19 mouse cellular contexts compared by ENCODE assay signal in the genomic region with DNA sequence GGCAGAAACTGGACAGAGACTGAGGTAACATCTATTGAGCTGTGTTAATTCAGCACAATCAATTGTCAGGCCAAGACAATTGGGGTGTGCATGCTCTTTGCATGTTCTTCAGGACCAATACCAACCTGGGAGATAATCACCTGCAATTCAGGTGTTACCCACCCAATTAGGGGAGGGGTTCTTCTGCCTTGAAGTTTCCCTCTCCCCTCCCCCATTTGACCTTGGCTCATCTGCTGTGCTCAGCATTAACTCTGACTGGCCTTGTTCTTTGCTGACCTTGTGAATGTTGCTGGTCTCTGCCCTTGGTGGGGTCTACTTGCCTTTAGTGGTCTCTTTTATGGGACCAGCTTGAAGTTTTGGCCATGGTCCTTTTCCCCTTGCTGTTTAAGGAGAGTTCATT. TPM values are rescaled to one million over a fixed set of nuclear protein-coding genes. Genes with fewer than 3 reads are reported as not detected.
A peak's percentile ranks its signal among the peaks of the same experiment; 100 is the strongest.
DNase-seq lines count a peak whose midpoint lies in the region; ATAC-seq and TF ChIP-seq lines count a peak whose summit lies in the region.
"Had no signal": no experiment of that assay in that cellular context is flagged by ENCODE, and none has a peak within 500 bp of the region (broad histone marks: within the 10 kb centered on the region; RNA-seq: fewer than 3 reads in every experiment).

No protein-coding gene starts in this region.

- H3K27ac ChIP-seq in forebrain, embryonic 11.5 days (ENCODE audit: low read depth, low read length), result no peak overlapping the region
- H3K27ac ChIP-seq in forebrain, embryonic 14.5 days (ENCODE audit: low read depth, low read length), result no peak overlapping the region
- H3K27ac ChIP-seq in heart, embryonic 13.5 days (replicated peaks), result peak overlapping the region; percentile 48
- peak overlapping the region; percentile 92; the same call in 1 of the 2 replicates for H3K27ac ChIP-seq in layer of hippocampus, adult 2 months
- H3K27ac ChIP-seq in intestine, embryonic 16.5 days (ENCODE audit: low read length), result 0 out of 2 replicates have a peak overlapping the region, but pooled peaks have one; percentile 46
- H3K27ac ChIP-seq: embryonic facial prominence, embryonic 10.5 days; forebrain, embryonic 13.5 days; hindbrain, embryonic 12.5 days; limb, embryonic 15.5 days; liver, embryonic 15.5 days; midbrain, embryonic 13.5 days; neural tube, embryonic 12.5 days had no signal

- H3K27me3 ChIP-seq in forebrain, embryonic 11.5 days (ENCODE audit: control insufficient read depth, insufficient read depth, low read length), result no peaks in the 10 kb centered on the region
- no peaks in the 10 kb centered on the region for H3K27me3 ChIP-seq in forebrain, embryonic 14.5 days (replicated peaks; ENCODE audit: control insufficient read depth, insufficient read depth, low read length)
- no peaks in the 10 kb centered on the region for H3K27me3 ChIP-seq in heart, embryonic 13.5 days (replicated peaks)
- H3K27me3 ChIP-seq in intestine, embryonic 16.5 days (replicated peaks; ENCODE audit: control insufficient read depth, insufficient read depth, low read length), result no peaks in the 10 kb centered on the region
- H3K27me3 ChIP-seq: forebrain, embryonic 13.5 days; hindbrain, embryonic 12.5 days; limb, embryonic 15.5 days; liver, embryonic 15.5 days; midbrain, embryonic 13.5 days; neural tube, embryonic 12.5 days had no signal

- ATAC-seq in forebrain, embryonic 11.5 days (replicated peaks; ENCODE audit: low FRiP score), result no peak
- ATAC-seq in forebrain, embryonic 14.5 days, result no peak
- ATAC-seq in heart, embryonic 13.5 days (ENCODE audit: extremely low read depth, insufficient number of reproducible peaks, low FRiP score, low TSS enrichment), result no peak
- ATAC-seq in intestine, embryonic 16.5 days, result no peak
- ATAC-seq: CD4-positive, CD25-positive, alpha-beta regulatory T cell, adult 4 months; forebrain, embryonic 13.5 days; midbrain, embryonic 13.5 days had no signal

- 0 out of 2 replicates have a peak, but pooled peaks cover 2% of the 10 kb centered on the region for H3K4me1 ChIP-seq in forebrain, embryonic 11.5 days (replicated peaks; ENCODE audit: control insufficient read depth, insufficient read depth, low read length)
- H3K4me1 ChIP-seq in forebrain, embryonic 14.5 days (ENCODE audit: control insufficient read depth, insufficient read depth, low read length), result no peaks in the 10 kb centered on the region
- H3K4me1 ChIP-seq in heart, embryonic 13.5 days, result peaks cover 37% of the 10 kb centered on the region
- H3K4me1 ChIP-seq in intestine, embryonic 16.5 days (ENCODE audit: control insufficient read depth, insufficient read depth, low read length), result peaks cover 26% of the 10 kb centered on the region

- no peak for TF ChIP-seq CTCF in layer of hippocampus, adult 2 months (conservative IDR thresholded peaks at IDR 0.05)

- no peak overlapping the region for H3K4me3 ChIP-seq in forebrain, embryonic 11.5 days (ENCODE audit: low read depth, low read length)
- H3K4me3 ChIP-seq in forebrain, embryonic 14.5 days (ENCODE audit: low read depth, low read length), result no peak overlapping the region
- no peak overlapping the region for H3K4me3 ChIP-seq in heart, embryonic 13.5 days
- H3K4me3 ChIP-seq in layer of hippocampus, adult 2 months, result no peak overlapping the region
- no peak overlapping the region for H3K4me3 ChIP-seq in intestine, embryonic 16.5 days (ENCODE audit: low read length)
- H3K4me3 ChIP-seq: embryonic facial prominence, embryonic 10.5 days; forebrain, embryonic 13.5 days; hindbrain, embryonic 12.5 days; limb, embryonic 15.5 days; liver, embryonic 15.5 days; midbrain, embryonic 13.5 days; neural tube, embryonic 12.5 days had no signal

- DNase-seq in forebrain, embryonic 11.5 days (ENCODE audit: low spot score), result peak; percentile 19
- no peak for DNase-seq in forebrain, embryonic 14.5 days (ENCODE audit: low spot score)
- DNase-seq in heart, postnatal 4 days, result no peak
- DNase-seq in layer of hippocampus, adult 2 months (ENCODE audit: low spot score in 2 of 2), result no peak
- no peak for DNase-seq in layer of hippocampus, adult 8-10 months (ENCODE audit: low spot score in 2 of 2)
- no peak for DNase-seq in embryo, embryonic 10 days (ENCODE audit: low spot score)
- DNase-seq: cerebellum, adult 2 months; gastrocnemius, postnatal 25 days; thymus, postnatal 36 days had no signal

- H3K36me3 ChIP-seq in forebrain, embryonic 11.5 days (ENCODE audit: control insufficient read depth, insufficient read depth, low read length), result no peaks in the 10 kb centered on the region
- H3K36me3 ChIP-seq in forebrain, embryonic 14.5 days (ENCODE audit: control insufficient read depth, insufficient read depth, low read length), result no peaks in the 10 kb centered on the region
- no peaks in the 10 kb centered on the region for H3K36me3 ChIP-seq in heart, embryonic 13.5 days
- no peaks in the 10 kb centered on the region for H3K36me3 ChIP-seq in intestine, embryonic 16.5 days (ENCODE audit: control insufficient read depth, insufficient read depth, low read length)
- H3K36me3 ChIP-seq: embryonic facial prominence, embryonic 10.5 days; hindbrain, embryonic 12.5 days; limb, embryonic 15.5 days; liver, embryonic 15.5 days; midbrain, embryonic 13.5 days; neural tube, embryonic 12.5 days had no signal

- no peak overlapping the region for H3K9ac ChIP-seq in forebrain, embryonic 11.5 days (ENCODE audit: low read length)
- H3K9ac ChIP-seq in forebrain, embryonic 14.5 days (ENCODE audit: low read length), result no peak overlapping the region
- no peak overlapping the region for H3K9ac ChIP-seq in heart, embryonic 13.5 days
- H3K9ac ChIP-seq in intestine, embryonic 16.5 days (ENCODE audit: low read depth, low read length), result no peak overlapping the region
- H3K9ac ChIP-seq: forebrain, embryonic 13.5 days; hindbrain, embryonic 12.5 days; limb, embryonic 15.5 days; liver, embryonic 15.5 days; midbrain, embryonic 13.5 days; neural tube, embryonic 12.5 days had no signal

- no peak overlapping the region for H3K4me2 ChIP-seq in forebrain, embryonic 11.5 days (ENCODE audit: low read depth, low read length, severe bottlenecking)
- no peak overlapping the region for H3K4me2 ChIP-seq in forebrain, embryonic 14.5 days (ENCODE audit: low read length)
- no peak overlapping the region for H3K4me2 ChIP-seq in heart, embryonic 13.5 days
- H3K4me2 ChIP-seq in intestine, embryonic 16.5 days (ENCODE audit: low read depth, low read length), result no peak overlapping the region
- H3K4me2 ChIP-seq: forebrain, embryonic 13.5 days; hindbrain, embryonic 12.5 days; limb, embryonic 15.5 days; liver, embryonic 15.5 days; midbrain, embryonic 13.5 days; neural tube, embryonic 12.5 days had no signal

- no peaks in the 10 kb centered on the region for H3K9me3 ChIP-seq in forebrain, embryonic 11.5 days (ENCODE audit: control insufficient read depth, low read length)
- no peaks in the 10 kb centered on the region for H3K9me3 ChIP-seq in forebrain, embryonic 14.5 days (replicated peaks; ENCODE audit: control insufficient read depth, low read length)
- H3K9me3 ChIP-seq in heart, embryonic 13.5 days, result no peaks in the 10 kb centered on the region
- no peaks in the 10 kb centered on the region for H3K9me3 ChIP-seq in intestine, embryonic 16.5 days (ENCODE audit: control insufficient read depth, low read length)
- H3K9me3 ChIP-seq: embryonic facial prominence, embryonic 10.5 days; forebrain, embryonic 13.5 days; hindbrain, embryonic 12.5 days; limb, embryonic 15.5 days; liver, embryonic 15.5 days; midbrain, embryonic 13.5 days; neural tube, embryonic 12.5 days had no signal

RNA-seq across cellular contexts. Expression of a gene that starts 19.5 kb away (rescaled TPM):
- 41.3 and 42.7 TPM in 2 replicates for polyA plus RNA-seq in forebrain, embryonic 11.5 days (2014; fragmentation: Nextera tagmentation; extraction: Ambion mirVana)
- 63.3 and 68.3 TPM in 2 replicates for polyA plus RNA-seq in forebrain, embryonic 14.5 days (2014; fragmentation: Nextera tagmentation; extraction: Ambion mirVana)
- 84.1 and 99.1 TPM in 2 replicates for polyA plus RNA-seq in heart, embryonic 13.5 days (2015; fragmentation: Nextera tagmentation; extraction: Ambion mirVana)
- total RNA-seq in heart, postnatal 4 days (2021), result 10 to 100 TPM; 58.0 to 58.8 TPM
- total RNA-seq in layer of hippocampus, adult 2 months (2021), result 100 to 1,000 TPM; 364 to 381 TPM
- total RNA-seq in layer of hippocampus, adult 8-10 months (2022), result 100 to 1,000 TPM; 293 to 382 (median 331) TPM
- polyA plus RNA-seq in intestine, embryonic 16.5 days (2015; fragmentation: Nextera tagmentation; extraction: Ambion mirVana), result 47.7 and 49.4 TPM in 2 replicates

RNA-seq across cellular contexts. Expression of a gene that starts 42.3 kb away (rescaled TPM):
- polyA plus RNA-seq in forebrain, embryonic 11.5 days (2014; fragmentation: Nextera tagmentation; extraction: Ambion mirVana), result 18.0 and 19.3 TPM in 2 replicates
- polyA plus RNA-seq in forebrain, embryonic 14.5 days (2014; fragmentation: Nextera tagmentation; extraction: Ambion mirVana), result 19.6 and 21.4 TPM in 2 replicates
- polyA plus RNA-seq in heart, embryonic 13.5 days (2015; fragmentation: Nextera tagmentation; extraction: Ambion mirVana), result 42.2 and 52.1 TPM in 2 replicates
- 10 to 100 TPM; 26.6 to 30.4 TPM for total RNA-seq in heart, postnatal 4 days (2021)
- 1 to 10 TPM; 6.9 to 8.1 TPM for total RNA-seq in layer of hippocampus, adult 2 months (2021)
- 1 to 10 TPM; 6.1 to 6.5 (median 6.4) TPM for total RNA-seq in layer of hippocampus, adult 8-10 months (2022)
- polyA plus RNA-seq in intestine, embryonic 16.5 days (2015; fragmentation: Nextera tagmentation; extraction: Ambion mirVana), result 9.4 and 9.7 TPM in 2 replicates

Comparison
In these comparisons a context has a peak if more than half of its experiments do, and no peak if none do; other contexts are left out.
1. H3K27ac ChIP-seq: peak in heart, embryonic 13.5 days (single experiment), layer of hippocampus, adult 2 months (single experiment) and intestine, embryonic 16.5 days (single experiment); none in forebrain, embryonic 11.5 days (single experiment) and forebrain, embryonic 14.5 days (single experiment).